Mouse (Mus musculus) neural tube, embryonic 10.5 days (tissue): ENCODE results near the gene Dnah7b.
"Not testable (repeated sequence)": the region's sequence is repeated elsewhere in the genome, so short reads cannot be mapped to it uniquely, and the experiment has no call there.

Experiments
- DNase-seq: peaks from one replicate; pipeline ENCODE4 v3.0.0-alpha.2; 2017; ENCODE audit warnings: low spot score; ENCODE audit errors: extremely low spot score

Gene Dnah7b

GRCm38 (mm10) chr1:46294451-46294850, 228.3 kb downstream of the Dnah7b start:
- DNase-seq, result not testable (repeated sequence)

- not testable (repeated sequence) for DNase-seq
Observed at GRCm38 (mm10) chr1:46325942-46326341, 259.8 kb downstream of the Dnah7b start.

DNA sequence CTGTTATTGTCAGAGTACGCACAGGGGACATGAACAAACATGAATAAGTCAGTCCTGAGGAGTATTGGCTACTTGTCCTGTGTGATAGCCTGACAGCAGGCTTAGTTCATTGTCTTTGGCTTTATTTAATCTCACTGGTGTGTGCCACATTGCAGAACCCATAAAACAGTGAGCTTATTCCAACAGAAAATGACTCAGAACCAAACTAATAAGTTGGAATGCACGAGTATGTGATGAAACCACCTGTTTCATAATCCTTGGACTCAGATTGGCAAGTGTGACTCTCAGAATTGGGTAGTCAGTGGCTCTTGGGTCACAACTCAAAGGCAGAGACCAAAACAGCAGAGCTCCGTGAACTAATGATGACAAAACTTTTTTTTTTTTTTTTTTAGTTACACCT, 279.2 kb downstream of the Dnah7b start:
- DNase-seq, result not testable (repeated sequence)

DNA sequence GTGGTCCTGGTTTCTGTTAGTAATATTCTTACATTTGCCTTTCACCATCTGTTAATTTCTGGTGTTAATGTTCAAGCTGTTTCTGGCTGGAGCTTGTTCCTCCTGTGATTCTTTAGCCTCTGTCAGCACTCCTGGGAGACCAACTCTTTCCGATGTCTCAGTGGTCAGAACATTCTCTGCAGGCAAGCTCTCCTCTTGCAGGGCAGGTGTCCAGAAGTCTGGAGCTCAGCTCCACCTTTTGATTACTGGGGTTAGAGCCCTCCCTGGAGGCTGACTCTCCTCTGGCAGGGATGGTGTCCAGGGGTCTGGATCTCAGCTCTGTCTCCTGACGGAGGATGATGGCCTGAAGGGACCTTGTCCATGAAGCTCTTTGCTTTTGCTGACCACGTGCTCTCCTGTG, 314.5 kb downstream of the Dnah7b start:
- DNase-seq, result not testable (repeated sequence)

DNA sequence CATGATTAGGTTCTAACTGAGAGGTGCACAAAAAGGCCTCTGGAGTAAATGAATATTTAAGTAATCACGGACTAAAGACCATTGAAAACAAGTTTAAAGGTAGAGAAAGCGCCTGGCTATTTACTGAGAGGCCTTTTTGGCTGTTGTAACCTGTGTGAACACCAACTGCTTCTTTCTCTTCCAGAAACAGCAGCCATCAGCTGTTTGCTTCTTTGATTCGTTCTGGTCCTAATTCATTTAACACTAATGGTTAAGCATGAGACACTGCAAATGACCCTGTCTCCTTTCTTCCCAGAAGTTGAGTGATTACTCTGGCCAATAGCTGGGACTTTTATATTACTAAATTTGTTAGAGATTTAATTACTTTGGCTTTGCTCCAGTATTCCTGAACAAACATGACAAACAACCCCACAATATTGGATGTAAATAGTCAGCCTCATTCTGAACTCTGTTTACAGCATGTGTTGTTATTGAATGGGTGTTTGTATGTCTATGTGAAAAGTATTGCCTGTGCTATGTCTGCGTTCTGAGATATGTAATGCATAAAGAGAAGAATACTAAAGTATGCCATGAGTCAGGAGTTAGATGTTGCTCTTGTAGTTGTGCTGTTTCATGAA, 328.7 kb downstream of the Dnah7b start:
- DNase-seq, result not testable (repeated sequence)

DNA sequence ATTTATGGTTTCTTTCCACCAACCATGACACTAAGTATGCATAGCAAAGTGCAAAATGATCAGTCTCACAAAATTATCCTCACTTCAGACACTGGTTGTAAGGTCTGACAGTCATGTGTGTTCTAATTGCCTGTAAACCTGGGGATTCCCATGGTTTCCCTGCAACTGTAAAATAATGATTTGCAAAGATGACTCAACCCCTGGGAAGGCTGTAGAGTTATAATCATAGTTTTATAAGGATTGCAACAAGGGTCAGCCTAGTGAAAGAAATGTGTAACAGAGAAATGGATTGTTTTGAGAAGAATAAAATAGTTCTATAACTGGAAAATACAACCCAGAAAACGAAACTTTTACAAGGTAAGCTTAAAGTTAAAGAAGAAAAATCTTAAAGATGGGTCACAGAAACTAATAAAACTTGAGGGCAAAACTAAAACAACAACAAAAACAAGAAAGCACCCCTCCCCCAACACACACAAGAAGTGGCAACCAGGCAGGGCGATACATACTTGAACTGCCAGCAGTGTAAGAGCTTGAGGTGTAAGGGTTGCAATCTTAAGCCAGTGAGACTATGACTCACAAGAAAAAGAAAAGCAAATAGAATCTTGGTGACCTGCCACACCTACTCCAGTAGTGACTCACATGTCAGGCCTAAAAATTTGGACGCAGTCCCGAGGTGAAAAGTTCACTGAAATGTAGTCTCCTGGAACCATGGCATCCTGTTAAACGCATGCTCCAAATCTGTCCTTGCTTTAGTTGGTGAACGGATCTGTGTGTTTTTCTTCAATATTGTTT, 342.4 kb downstream of the Dnah7b start:
- no peak for DNase-seq

DNA sequence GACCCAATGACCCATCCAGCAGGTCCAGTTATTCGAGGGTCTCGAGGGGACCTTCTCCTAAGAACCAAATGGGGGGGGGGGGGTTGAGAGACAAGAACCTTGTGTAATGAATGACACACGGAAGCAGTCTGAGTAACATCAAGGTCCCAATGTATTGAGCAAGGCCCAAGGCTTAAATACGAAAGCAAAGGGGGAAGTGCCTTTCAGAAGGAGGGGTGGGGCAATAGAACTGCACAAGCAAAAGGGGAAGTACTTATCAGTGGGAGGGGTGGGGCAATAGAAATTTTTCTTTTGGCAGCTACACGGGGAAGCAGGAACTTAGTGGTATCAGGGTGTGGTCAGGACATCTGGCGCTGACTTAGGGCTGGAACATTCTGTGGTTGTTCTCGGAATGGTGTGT, 348.7 kb downstream of the Dnah7b start:
- DNase-seq, result not testable (repeated sequence)

DNA sequence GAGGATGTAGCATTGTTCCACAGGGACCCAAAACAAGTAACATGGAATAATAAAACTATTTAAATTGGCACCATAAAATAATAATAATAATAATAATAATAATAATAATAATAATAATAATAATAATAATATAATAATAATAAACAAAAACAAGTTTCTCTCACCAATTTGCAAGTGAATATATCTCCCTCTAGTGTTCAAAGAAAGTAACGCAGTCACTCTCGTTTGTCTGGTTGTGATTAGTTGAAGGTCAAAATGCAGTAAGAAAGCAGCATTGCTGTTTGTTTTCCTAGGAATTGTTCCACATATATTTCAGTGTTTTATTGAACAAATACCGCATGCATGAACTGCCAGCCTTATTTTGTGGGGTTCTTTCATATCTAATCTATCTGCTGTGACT, 350.8 kb downstream of the Dnah7b start:
- not testable (repeated sequence) for DNase-seq

GRCm38 (mm10) chr1:46418966-46419365, 352.9 kb downstream of the Dnah7b start:
- DNase-seq, result not testable (repeated sequence)
